9 mouse cellular contexts compared by ENCODE assay signal in genomic region chr13:54247545-54247944, GRCm38 (mm10). TPM values are rescaled to one million over a fixed set of nuclear protein-coding genes. Genes with fewer than 3 reads are reported as not detected.
A peak's percentile ranks its signal among the peaks of the same experiment; 100 is the strongest.
DNase-seq lines count a peak whose midpoint lies in the region; ATAC-seq lines count a peak whose summit lies in the region.
"Had no signal": no experiment of that assay in that cellular context is flagged by ENCODE, and none has a peak within 500 bp of the region (broad histone marks: within the 10 kb centered on the region; RNA-seq: fewer than 3 reads in every experiment).

No protein-coding gene starts in this region.

- no peak overlapping the region for H3K9ac ChIP-seq in forebrain, embryonic 13.5 days

- ATAC-seq in forebrain, embryonic 13.5 days, result peak; percentile 74
- ATAC-seq in hematopoietic stem cell, adult 5-6 weeks (replicated peaks in 1 of 2; ENCODE audit: insufficient read depth in 1 of 2, low FRiP score in 2 of 2, low TSS enrichment in 1 of 2, low read depth in 1 of 2, poor library complexity in 2 of 2, severe bottlenecking in 2 of 2), result peak; percentile 73 to 87
- peak; percentile 91 for ATAC-seq in megakaryocyte progenitor cell, adult 5-6 weeks (replicated peaks; ENCODE audit: poor library complexity)

- no peak overlapping the region for H3K4me3 ChIP-seq in forebrain, embryonic 13.5 days

- no peak overlapping the region for H3K4me2 ChIP-seq in forebrain, embryonic 13.5 days

- DNase-seq in MEL-GATA-1-ER (ENCODE audit: extremely low read depth, low read depth), result peak; percentile 50
- DNase-seq in c-Kit-positive CD71-negative TER-119-negative erythroid progenitor cells, embryonic 14.5 days (ENCODE audit: low read depth), result peak; percentile 56
- peak; percentile 90 to 92 for DNase-seq in layer of hippocampus, postnatal 10 days (ENCODE audit: low spot score in 2 of 2)
- peak; percentile 90 for DNase-seq in right cerebral cortex, postnatal 14 days
- peak; percentile 44 to 68 for DNase-seq in urinary bladder, postnatal 4 days (ENCODE audit: low spot score in 2 of 2)

- no peak overlapping the region for H3K27ac ChIP-seq in forebrain, embryonic 13.5 days
- H3K27ac ChIP-seq: macrophage had no signal

- 25% methylated on average over 4 of the region's 4 CpGs for WGBS in forebrain, embryonic 13.5 days

- H3K27me3 ChIP-seq in forebrain, embryonic 13.5 days, result no peaks in the 10 kb centered on the region

- H3K9me3 ChIP-seq in forebrain, embryonic 13.5 days (replicated peaks), result no peaks in the 10 kb centered on the region

- H3K36me3 ChIP-seq in forebrain, embryonic 13.5 days (ENCODE audit: poor library complexity, severe bottlenecking), result no peaks in the 10 kb centered on the region

- H3K4me1 ChIP-seq in forebrain, embryonic 13.5 days, result peaks cover 24% of the 10 kb centered on the region

RNA-seq across cellular contexts. Expression of gene Hrh2, which starts 55.6 kb away (rescaled TPM):
- polyA plus RNA-seq in forebrain, embryonic 13.5 days (2015; fragmentation: Nextera tagmentation; extraction: Ambion mirVana), result 0.08 and 0.19 TPM in 2 replicates
- 5.7 and 5.9 TPM in 2 replicates for total RNA-seq in hematopoietic stem cell, adult 5-6 weeks (2017)
- 1 to 10 TPM; 4.4 to 4.7 TPM for total RNA-seq in layer of hippocampus, postnatal 10 days (2021)
- 6.7 and 7.8 TPM in 2 replicates for total RNA-seq in megakaryocyte progenitor cell, adult 5-6 weeks (2015)
- total RNA-seq in megakaryocyte progenitor cell, adult 5-6 weeks (2017), result 2.8 and 4.1 TPM in 2 replicates
